ENCODE assay signal across 21 mouse cellular contexts in genomic region chr15:30471280-30471966, GRCm38 (mm10).
DNase-seq lines count a peak whose midpoint lies in the region; ATAC-seq lines count a peak whose summit lies in the region.
"Had no signal": no experiment of that assay in that cellular context is flagged by ENCODE, and none has a peak within 500 bp of the region (broad histone marks: within the 10 kb centered on the region; RNA-seq: fewer than 3 reads in every experiment).

No protein-coding gene starts in this region.

- peak; percentile 28 for DNase-seq in embryo, embryonic 10 days (ENCODE audit: low spot score)
- no peak for DNase-seq in embryo, embryonic 11 days
- DNase-seq in brain, adult 2 months (ENCODE audit: low read depth, low spot score): peak; percentile 62
- peak; percentile 27 to 28 for DNase-seq in cerebellum, postnatal 25 days
- DNase-seq in gastrocnemius, postnatal 36 days: no peak
- DNase-seq: heart, postnatal 14 days; kidney, adult 9 months; kidney, postnatal 36 days; lung, embryonic 14.5 days; lung, postnatal 36 days; right cerebral cortex, postnatal 25 days; thymus, adult 18-20 months; thymus, postnatal 4 days had no signal

- peak; percentile 59; the same call in 1 of the 2 replicates for ATAC-seq in hindbrain, embryonic 15.5 days (ENCODE audit: low FRiP score, low read depth)
- no peak for ATAC-seq in hindbrain, embryonic 13.5 days (ENCODE audit: low FRiP score)
- ATAC-seq: liver, embryonic 12.5 days; midbrain, embryonic 16.5 days had no signal

- H3K4me3 ChIP-seq in hindbrain, embryonic 15.5 days: no peak overlapping the region
- H3K4me3 ChIP-seq in hindbrain, embryonic 13.5 days: no peak overlapping the region
- H3K4me3 ChIP-seq: limb, embryonic 12.5 days; liver, embryonic 12.5 days; stomach, embryonic 15.5 days had no signal

- H3K9ac ChIP-seq in hindbrain, embryonic 15.5 days: no peak overlapping the region
- no peak overlapping the region for H3K9ac ChIP-seq in hindbrain, embryonic 13.5 days
- H3K9ac ChIP-seq: limb, embryonic 12.5 days; liver, embryonic 12.5 days; lung, embryonic 14.5 days; stomach, embryonic 15.5 days had no signal

- no peak overlapping the region for H3K4me2 ChIP-seq in hindbrain, embryonic 15.5 days
- H3K4me2 ChIP-seq in hindbrain, embryonic 13.5 days: no peak overlapping the region
- H3K4me2 ChIP-seq: heart, embryonic 11.5 days; limb, embryonic 12.5 days; liver, embryonic 12.5 days; lung, embryonic 14.5 days; stomach, embryonic 15.5 days had no signal

- intact Hi-C loops in gastrocnemius, postnatal 36 days (cut with DNase I): no loop called here

- WGBS in hindbrain, embryonic 15.5 days: 64% methylated on average over 6 of the region's 6 CpGs
- WGBS in hindbrain, embryonic 13.5 days: 62% methylated on average over 6 of the region's 6 CpGs

- no peak overlapping the region for H3K27ac ChIP-seq in hindbrain, embryonic 15.5 days (replicated peaks)
- H3K27ac ChIP-seq in hindbrain, embryonic 13.5 days: no peak overlapping the region
- H3K27ac ChIP-seq: limb, embryonic 12.5 days; liver, embryonic 12.5 days; stomach, embryonic 15.5 days had no signal

- H3K36me3 ChIP-seq in hindbrain, embryonic 15.5 days: no peaks in the 10 kb centered on the region
- no peaks in the 10 kb centered on the region for H3K36me3 ChIP-seq in hindbrain, embryonic 13.5 days
- H3K36me3 ChIP-seq: limb, embryonic 12.5 days; liver, embryonic 12.5 days; stomach, embryonic 15.5 days had no signal

- no peaks in the 10 kb centered on the region for H3K27me3 ChIP-seq in hindbrain, embryonic 15.5 days
- no peaks in the 10 kb centered on the region for H3K27me3 ChIP-seq in hindbrain, embryonic 13.5 days
- H3K27me3 ChIP-seq: CH12.LX; limb, embryonic 12.5 days; liver, embryonic 12.5 days; stomach, embryonic 15.5 days had no signal

- peaks cover 20% of the 10 kb centered on the region for H3K4me1 ChIP-seq in hindbrain, embryonic 15.5 days (replicated peaks)
- peaks cover 22% of the 10 kb centered on the region for H3K4me1 ChIP-seq in hindbrain, embryonic 13.5 days (replicated peaks)
- H3K4me1 ChIP-seq: limb, embryonic 12.5 days; liver, embryonic 12.5 days; stomach, embryonic 15.5 days had no signal

- H3K9me3 ChIP-seq in hindbrain, embryonic 15.5 days: no peaks in the 10 kb centered on the region
- no peaks in the 10 kb centered on the region for H3K9me3 ChIP-seq in hindbrain, embryonic 13.5 days
- H3K9me3 ChIP-seq: limb, embryonic 12.5 days; liver, embryonic 12.5 days; stomach, embryonic 15.5 days had no signal

Comparison
In these comparisons a context has a peak if more than half of its experiments do, and no peak if none do; other contexts are left out.
1. DNase-seq: peak in embryo, embryonic 10 days (single experiment), brain, adult 2 months (single experiment) and cerebellum, postnatal 25 days (2 of 2); none in embryo, embryonic 11 days (single experiment) and gastrocnemius, postnatal 36 days (0 of 2).